Mouse (Mus musculus) right cerebral cortex, adult 2 months (tissue): ENCODE results near the gene Shisa2.

Experiments
- DNase-seq, 2 experiments: peaks; one replicate each; pipeline ENCODE4 v3.0.0; 2021 to 2022; ENCODE audit warnings: low spot score in 2 of 2

Shisa2 gene

DNA sequence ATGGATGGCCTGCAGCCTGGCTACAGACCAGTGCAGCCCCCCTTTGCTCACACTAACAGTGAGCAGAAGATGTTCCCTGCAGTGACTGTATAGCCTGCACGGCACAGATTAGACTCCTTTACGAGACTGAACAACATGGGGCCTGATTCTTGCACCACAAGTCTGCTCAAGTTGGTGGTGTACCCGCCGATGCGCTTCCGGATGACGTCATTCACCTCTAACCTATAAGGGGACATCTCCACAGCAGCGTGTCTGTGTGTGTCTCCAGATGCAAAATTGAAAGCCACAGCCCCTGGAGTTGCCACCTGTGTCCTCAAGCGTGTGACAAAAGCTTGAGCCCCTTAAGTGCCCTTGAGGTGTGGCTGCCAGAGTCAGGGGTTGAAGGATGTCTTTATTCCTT, 5.0 kb downstream of the Shisa2 start:
- no peak for DNase-seq

DNA sequence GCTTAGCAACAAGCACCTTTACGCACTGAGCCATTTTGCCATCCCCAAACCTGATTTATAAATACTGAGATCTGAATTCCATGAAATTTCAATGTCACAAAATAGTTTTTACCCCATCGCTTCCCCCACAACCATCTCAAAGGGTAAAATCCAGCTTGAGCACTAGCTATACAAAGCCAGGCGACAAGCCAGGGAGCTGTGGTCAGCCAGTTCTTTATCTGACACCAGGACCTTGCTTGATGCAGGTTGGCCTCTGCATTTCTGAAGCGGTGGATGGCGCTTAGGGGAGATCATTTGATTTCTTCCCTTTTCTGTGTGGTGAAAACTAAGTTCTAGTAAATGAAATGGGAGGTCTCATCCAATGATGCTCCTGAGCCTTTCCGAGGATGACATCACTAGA, 7.0 kb downstream of the Shisa2 start:
- DNase-seq = no peak

- no peak for DNase-seq
These were observed 8.3 kb downstream of the Shisa2 start for GRCm38 (mm10) chr14:59633295-59633898.

DNA sequence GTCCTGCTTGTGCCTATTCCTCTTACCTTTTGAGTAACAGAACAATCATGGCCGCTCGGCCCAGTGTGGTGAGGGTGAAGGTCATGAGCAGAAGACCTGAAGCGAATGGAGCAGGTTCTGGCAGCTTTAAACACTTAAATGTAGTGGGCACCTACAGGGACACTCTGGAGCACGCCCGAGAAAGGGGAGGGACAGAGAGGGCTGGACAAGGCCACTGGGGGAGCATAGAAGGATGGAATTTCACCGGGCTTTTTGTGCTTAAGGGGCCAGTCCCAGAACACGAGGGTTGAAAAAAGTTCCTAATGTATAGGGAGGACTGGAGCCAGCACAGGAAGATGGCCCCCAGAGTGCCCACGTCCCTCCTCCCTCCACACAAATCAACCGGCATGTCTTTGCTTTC, 8.9 kb downstream of the Shisa2 start:
- DNase-seq = no peak

DNA sequence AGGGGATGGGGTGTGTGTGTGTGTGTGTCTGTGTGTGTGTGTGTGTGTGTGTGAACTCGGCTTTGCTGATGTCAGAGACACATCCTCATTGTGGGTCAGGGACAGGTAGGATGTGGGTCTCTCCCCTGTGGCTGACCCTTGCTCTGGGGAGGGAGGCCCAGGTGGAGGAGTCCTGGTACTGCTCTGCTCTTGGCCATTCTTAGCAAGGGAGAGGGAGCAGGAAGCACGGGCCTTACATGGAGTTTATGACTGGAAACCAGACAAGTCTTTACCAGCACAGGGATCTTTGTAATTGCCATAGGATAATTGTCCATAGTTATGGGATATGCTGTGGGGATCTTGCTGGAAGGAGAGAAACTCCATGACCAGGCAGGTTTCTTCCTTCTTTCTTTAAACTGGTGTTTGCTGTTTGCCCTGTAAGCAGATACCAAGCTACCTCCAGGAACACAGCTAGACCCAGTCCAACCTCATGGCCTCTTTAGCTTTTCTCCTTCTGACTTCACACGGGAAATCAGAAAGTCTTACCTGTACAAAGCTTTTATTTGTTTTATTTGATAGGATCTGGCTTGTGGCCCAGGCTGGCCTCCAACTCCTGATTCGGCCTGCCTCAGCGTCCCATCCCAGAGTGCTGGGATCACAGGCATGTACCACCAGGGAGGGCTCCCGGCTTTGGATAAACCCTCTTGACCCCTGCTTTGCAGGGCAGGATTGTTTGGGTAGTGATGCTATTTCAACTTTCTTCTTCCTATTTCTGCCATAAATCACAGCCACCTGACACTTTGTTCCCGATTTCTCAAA, 14.0 kb downstream of the Shisa2 start:
- no peak for DNase-seq

GRCm38 (mm10) chr14:59641856-59642255, 16.7 kb downstream of the Shisa2 start:
- no peak for DNase-seq

DNA sequence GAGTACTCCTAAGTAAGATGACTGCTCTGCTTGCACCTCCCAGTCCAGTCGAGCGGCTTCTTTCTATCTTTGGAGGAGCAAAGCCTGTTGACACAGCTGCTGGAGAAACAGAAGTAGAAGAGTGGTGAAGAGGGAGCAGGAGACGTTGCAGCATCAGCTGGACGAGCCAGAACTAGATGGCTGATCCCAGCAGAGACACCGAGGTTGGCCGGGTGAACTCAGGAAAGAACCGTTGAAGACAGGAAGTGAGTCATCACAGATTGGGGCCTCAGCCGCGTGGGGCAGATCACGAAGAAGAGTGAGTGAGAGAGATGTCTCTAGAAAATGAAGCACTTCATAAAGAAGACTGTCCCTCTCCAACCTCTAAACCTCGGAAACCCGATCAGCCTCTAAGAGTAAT, 18.5 kb downstream of the Shisa2 start:
- no peak for DNase-seq

DNA sequence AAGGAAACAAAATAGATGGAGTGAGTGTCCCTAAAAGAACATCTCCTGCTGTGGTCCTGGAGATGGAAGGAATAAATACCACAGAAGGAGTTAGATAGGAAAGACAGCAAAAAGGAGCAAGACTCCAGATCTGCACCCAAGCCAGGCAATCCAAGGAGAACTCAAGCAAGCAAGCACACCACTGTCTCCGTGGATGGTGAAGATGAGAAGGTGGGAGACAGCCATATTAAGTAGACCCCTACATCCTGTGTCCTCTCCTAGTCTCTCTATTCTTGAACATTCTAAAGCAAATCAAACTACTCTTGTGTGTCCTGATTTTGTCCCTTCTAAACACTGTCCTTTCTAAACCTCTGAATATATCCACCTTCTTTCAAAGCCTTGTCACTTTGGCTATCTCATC, 19.1 kb downstream of the Shisa2 start:
- DNase-seq = no peak

DNA sequence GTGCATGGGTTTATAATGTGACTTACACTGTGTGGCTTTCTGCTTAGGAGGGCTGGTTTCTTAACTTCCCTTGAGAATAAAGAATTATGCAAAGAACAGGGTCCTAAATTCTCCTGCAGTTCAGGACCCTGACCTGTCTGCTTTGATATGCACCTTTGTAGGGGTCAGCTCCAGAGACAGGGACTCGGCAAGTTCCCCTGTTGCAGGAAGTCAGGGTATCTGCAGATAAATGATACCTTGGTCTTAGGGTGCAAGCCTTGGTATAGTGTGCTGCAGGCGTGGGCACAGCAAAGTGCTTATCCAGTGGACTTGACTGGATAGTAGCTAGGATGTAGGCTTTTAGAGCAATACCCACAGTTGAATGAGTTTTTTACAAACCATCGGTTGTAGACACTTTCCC, 19.8 kb downstream of the Shisa2 start:
- no peak for DNase-seq

GRCm38 (mm10) chr14:59646826-59647697, 22.0 kb downstream of the Shisa2 start:
- no peak for DNase-seq

GRCm38 (mm10) chr14:59648611-59649010, 23.5 kb downstream of the Shisa2 start:
- DNase-seq = no peak

DNA sequence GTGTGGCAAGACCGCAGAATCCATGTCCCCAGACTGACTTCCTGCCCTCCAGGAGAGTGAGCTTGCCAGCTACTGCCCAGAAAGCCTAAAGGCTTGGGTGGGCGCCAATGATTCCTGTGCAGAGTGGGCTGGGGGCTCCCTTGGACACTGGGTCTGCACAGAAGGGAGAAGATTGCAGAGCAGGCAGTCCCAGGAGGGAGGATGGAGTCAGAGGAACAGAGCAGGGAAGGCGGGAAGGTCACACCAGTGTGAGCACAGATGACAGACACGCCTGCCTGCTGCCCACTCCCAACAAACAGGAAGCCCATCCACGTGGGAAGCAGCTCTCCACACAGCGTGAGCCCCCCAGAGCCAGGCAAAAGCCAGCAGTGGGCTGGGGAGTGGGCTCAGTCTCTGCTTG, 24.2 kb downstream of the Shisa2 start:
- DNase-seq = no peak

GRCm38 (mm10) chr14:59656591-59656990, 31.5 kb downstream of the Shisa2 start:
- DNase-seq = no peak

DNA sequence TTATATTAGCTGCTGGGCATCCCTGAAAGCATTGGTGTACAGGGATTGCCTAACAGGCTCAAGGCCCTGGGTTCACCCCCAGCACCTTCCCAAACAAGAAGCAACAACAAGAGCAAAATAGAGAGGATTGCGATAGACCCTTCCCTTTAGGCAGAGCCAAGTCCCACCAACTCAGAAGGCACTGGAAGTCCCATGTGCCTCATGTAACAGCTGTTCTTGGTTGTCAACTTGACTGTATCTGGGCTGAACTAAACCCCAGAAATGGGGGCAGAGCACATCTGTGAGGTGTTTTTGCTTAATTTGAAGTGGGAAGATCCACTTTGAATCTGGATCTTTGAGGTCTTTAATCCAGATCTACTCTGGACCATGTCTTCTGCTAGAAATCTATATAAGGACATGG, 32.0 kb downstream of the Shisa2 start:
- DNase-seq = no peak

DNA sequence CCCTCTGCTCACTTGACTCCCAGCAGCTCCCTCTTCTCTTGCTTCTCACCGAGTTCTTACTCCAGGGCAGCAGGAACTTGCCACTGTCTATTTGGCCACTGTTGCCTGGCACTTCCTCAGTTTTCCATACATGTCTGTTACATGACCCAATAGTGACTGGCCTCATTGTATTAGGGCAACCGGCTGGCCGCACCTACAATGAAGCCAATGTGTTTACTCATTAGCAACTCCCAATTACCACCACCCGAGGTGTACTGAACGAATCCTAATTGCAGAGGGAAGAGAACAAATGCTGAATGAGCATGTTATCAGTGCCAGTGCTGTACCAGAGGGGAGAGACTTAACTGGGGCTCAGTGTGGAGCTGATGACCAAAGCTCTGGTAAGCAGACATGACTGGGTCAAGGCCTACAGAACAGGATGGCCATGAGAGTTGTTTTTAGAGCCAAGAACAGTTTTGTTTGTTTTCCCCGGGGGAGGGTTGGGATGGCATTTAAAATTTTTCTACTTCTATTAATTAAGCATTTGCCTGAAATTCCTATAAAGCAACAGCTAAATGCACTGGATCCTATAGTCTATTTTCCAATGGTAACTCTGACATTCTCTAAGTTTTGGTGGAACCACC, 47.9 kb downstream of the Shisa2 start:
- no peak for DNase-seq

DNA sequence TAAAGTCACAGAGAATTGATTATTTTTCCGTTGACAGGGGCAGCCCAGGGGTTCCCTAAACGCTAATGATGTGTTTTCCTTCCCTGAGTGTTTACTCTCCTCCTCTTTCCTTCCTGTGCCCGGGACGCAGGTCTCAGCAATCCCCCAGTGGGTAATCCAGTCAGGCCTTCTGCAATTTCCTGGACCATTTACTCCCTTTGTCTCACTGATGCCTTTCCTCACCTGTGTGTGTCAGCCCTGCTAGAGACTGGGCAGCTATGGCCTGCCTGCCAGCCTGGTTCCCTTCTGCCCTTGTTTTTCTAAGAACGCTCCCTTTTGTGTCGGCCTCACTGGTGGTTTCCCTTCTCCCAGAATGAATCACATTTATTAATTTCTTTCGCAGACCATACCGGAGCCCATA, 49.4 kb downstream of the Shisa2 start:
- no peak for DNase-seq

GRCm38 (mm10) chr14:59675330-59675729, 50.2 kb downstream of the Shisa2 start:
- no peak for DNase-seq

DNA sequence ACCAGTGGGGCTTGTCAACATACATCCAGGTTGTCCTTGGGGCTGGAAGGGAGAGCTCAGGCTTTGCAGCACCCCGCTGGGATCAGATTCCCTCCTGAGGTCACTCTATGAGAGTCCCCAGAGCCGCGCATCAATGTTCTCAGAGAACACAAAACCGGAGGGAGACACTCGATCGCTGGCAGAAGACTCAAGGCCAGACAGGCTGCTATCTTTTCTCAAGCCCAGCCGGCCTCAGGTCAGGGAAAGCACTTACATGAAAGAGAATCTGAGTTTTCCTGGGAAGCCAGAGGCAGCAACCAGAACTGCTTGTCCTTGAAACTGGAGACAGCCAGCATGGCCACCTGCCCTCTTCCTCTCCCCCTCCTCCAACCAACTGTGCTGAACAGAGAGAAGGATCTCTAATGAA, 52.5 kb downstream of the Shisa2 start:
- no peak for DNase-seq
